Mouse (Mus musculus) heart, adult 11 months (tissue): ENCODE measurements around the gene Foxi3.

Source experiments
- DNase-seq: peaks from one replicate; pipeline ENCODE4 v3.0.0; 2022

Foxi3 gene

DNA sequence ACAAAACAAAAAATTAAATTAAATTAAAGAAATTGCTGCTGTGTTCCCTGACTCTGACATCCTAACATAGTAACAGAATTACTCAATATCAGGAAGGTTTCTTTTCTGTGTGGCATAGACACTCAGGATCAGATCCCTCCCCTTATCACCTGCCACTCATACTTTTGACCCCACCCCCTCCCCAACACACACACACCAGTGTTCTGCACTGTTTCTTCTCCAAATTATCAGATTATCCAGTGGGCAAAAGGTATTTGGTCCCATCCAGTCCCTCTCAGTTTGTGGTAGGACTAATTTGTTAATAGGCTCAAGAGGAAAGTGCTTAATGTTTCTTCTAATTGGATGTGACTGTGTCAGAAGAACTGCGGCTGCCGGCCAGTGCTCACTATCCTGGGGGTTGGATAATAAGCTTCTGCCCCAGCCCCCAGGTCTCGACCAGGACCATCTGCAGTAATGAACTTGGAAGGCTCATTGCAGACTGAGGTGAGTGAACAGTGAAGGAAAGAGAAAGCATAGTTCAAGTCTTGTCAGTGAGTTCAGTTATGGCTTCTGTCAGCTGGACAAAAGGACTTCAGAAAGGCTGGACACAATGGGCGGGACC is 39.9 kb downstream of the Foxi3 start:
- no peak for DNase-seq

DNA sequence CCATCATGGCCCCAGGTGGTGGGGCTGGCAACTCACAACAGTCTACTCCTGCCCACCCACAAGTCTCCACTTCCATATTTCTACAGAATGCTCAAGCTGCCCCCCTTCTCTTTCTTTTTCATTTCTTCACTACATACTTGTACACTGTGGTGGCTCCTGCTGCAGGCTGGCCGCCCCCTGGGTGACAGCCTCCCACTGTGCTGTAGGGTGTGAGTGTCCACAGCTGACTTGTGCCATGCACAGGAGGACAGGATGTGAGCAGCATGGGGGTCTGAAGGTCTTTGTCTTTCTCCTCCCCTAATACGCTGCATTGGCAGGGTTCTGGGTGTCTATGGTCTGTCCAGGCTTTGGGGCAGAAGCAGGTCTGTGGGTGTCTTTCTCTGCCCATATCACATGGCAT is 46.3 kb downstream of the Foxi3 start:
- no peak for DNase-seq

DNA sequence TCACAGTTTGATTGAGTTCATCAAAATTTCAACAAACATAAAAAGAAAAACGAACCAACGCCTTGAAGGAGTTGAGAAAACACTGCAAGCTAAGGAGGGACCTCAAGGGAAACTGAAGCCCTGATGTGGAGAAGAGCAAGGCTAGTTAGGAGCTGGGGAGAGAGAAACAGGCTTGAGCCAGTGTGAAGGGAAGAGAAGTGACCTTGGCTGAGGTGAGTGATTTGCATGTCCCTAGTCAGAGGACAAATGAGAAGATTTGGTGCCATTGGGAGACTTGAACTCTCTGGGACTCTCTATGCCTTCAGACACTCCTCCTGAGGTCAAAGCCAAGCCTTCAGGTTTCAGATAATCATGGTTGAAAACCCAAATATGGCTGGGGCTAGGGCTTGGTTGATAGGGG is 47.8 kb downstream of the Foxi3 start:
- no peak for DNase-seq
